Mouse (Mus musculus): ENCODE measurements around the gene Tyw3. TPM values are rescaled to one million over a fixed set of nuclear protein-coding genes. Genes with fewer than 3 reads are reported as not detected.
"Not testable (repeated sequence)": the region's sequence is repeated elsewhere in the genome, so short reads cannot be mapped to it uniquely, and the experiment has no call there.

The Tyw3 gene
- 11.1 and 11.5 TPM in 2 replicates for polyA plus RNA-seq (2015; fragmentation: Nextera tagmentation; extraction: Ambion mirVana)

GRCm38 (mm10) chr3:154596934-154597554 lies at the start of gene Tyw3:
Tyw3 (minus strand) TSS chr3:154597104.
- ATAC-seq (ENCODE audit: insufficient read depth, low FRiP score, low read depth), result peak; percentile 96
- Histone ChIP-seq H3K9ac (peak within 1 kb of the TSS; percentile 71), H3K4me3 (replicated peaks) (peak within 1 kb of the TSS; percentile 81), H3K4me2 (peak within 1 kb of the TSS; percentile 80), H3K9me3 (no peaks in the 10 kb centered on the region), H3K36me3 (peaks cover 8% of the 10 kb centered on the region; the same call in 1 of the 2 replicates), H3K27ac (peak within 1 kb of the TSS; percentile 94), H3K27me3 (replicated peaks) (no peaks in the 10 kb centered on the region), H3K4me1 (peaks cover 6% of the 10 kb centered on the region)
- WGBS, result under 1% methylated on average over 38 of the region's 38 CpGs

- no peaks in the 10 kb centered on the region for H3K9me3 ChIP-seq
- H3K27ac ChIP-seq, result no peak overlapping the region
- H3K4me2 ChIP-seq, result no peak overlapping the region
- H3K27me3 ChIP-seq (replicated peaks), result no peaks in the 10 kb centered on the region
- no peaks in the 10 kb centered on the region for H3K36me3 ChIP-seq
- 84% methylated on average over 5 of the region's 5 CpGs for WGBS
- no peak for ATAC-seq (ENCODE audit: insufficient read depth, low FRiP score, low read depth)
- H3K4me1 ChIP-seq, result no peaks in the 10 kb centered on the region
- H3K4me3 ChIP-seq (replicated peaks), result no peak overlapping the region
- H3K9ac ChIP-seq, result no peak overlapping the region
Measured at GRCm38 (mm10) chr3:154633091-154633490, 36.2 kb upstream of the Tyw3 start.

GRCm38 (mm10) chr3:154631281-154631680 lies 34.4 kb upstream of the Tyw3 start:
- not testable (repeated sequence) for H3K4me3 ChIP-seq (replicated peaks); H3K9ac ChIP-seq; H3K9me3 ChIP-seq; ATAC-seq (ENCODE audit: insufficient read depth, low FRiP score, low read depth); H3K4me1 ChIP-seq; H3K4me2 ChIP-seq; H3K27ac ChIP-seq; H3K27me3 ChIP-seq (replicated peaks); H3K36me3 ChIP-seq
- 81% methylated on average over 2 of the region's 2 CpGs for WGBS

GRCm38 (mm10) chr3:154628284-154628683 lies 31.4 kb upstream of the Tyw3 start:
- no peak overlapping the region for H3K27ac ChIP-seq
- no peaks in the 10 kb centered on the region for H3K36me3 ChIP-seq
- H3K4me3 ChIP-seq (replicated peaks), result no peak overlapping the region
- H3K4me1 ChIP-seq, result no peaks in the 10 kb centered on the region
- H3K9ac ChIP-seq, result no peak overlapping the region
- H3K9me3 ChIP-seq, result no peaks in the 10 kb centered on the region
- peak; percentile 56; the same call in 1 of the 2 replicates for ATAC-seq (ENCODE audit: insufficient read depth, low FRiP score, low read depth)
- H3K27me3 ChIP-seq (replicated peaks), result no peaks in the 10 kb centered on the region
- no peak overlapping the region for H3K4me2 ChIP-seq

GRCm38 (mm10) chr3:154616106-154616505 lies 19.2 kb upstream of the Tyw3 start:
- H3K36me3 ChIP-seq, result no peaks in the 10 kb centered on the region; the same call in 1 of the 2 replicates
- H3K4me2 ChIP-seq, result no peak overlapping the region
- H3K4me1 ChIP-seq, result no peaks in the 10 kb centered on the region
- ATAC-seq (ENCODE audit: insufficient read depth, low FRiP score, low read depth), result no peak
- no peak overlapping the region for H3K4me3 ChIP-seq (replicated peaks)
- H3K27ac ChIP-seq, result no peak overlapping the region
- WGBS, result 88% methylated on average over 4 of the region's 4 CpGs
- H3K27me3 ChIP-seq (replicated peaks), result no peaks in the 10 kb centered on the region
- no peaks in the 10 kb centered on the region for H3K9me3 ChIP-seq
- H3K9ac ChIP-seq, result no peak overlapping the region

GRCm38 (mm10) chr3:154615304-154615703 lies 18.4 kb upstream of the Tyw3 start:
- H3K27ac ChIP-seq, result no peak overlapping the region
- no peak overlapping the region for H3K4me2 ChIP-seq
- H3K9me3 ChIP-seq, result no peaks in the 10 kb centered on the region
- no peaks in the 10 kb centered on the region for H3K4me1 ChIP-seq
- H3K36me3 ChIP-seq, result no peaks in the 10 kb centered on the region; the same call in 1 of the 2 replicates
- ATAC-seq (ENCODE audit: insufficient read depth, low FRiP score, low read depth), result no peak
- WGBS, result 82% methylated on average over 7 of the region's 7 CpGs
- H3K27me3 ChIP-seq (replicated peaks), result no peaks in the 10 kb centered on the region
- no peak overlapping the region for H3K4me3 ChIP-seq (replicated peaks)
- no peak overlapping the region for H3K9ac ChIP-seq

GRCm38 (mm10) chr3:154614771-154615170 lies 17.9 kb upstream of the Tyw3 start:
- H3K9me3 ChIP-seq, result no peaks in the 10 kb centered on the region
- no peak overlapping the region for H3K9ac ChIP-seq
- H3K27me3 ChIP-seq (replicated peaks), result no peaks in the 10 kb centered on the region
- 90% methylated on average over 8 of the region's 8 CpGs for WGBS
- no peak overlapping the region for H3K4me2 ChIP-seq
- ATAC-seq (ENCODE audit: insufficient read depth, low FRiP score, low read depth), result no peak
- no peaks in the 10 kb centered on the region; the same call in 1 of the 2 replicates for H3K36me3 ChIP-seq
- H3K4me1 ChIP-seq, result no peaks in the 10 kb centered on the region
- H3K27ac ChIP-seq, result no peak overlapping the region
- no peak overlapping the region for H3K4me3 ChIP-seq (replicated peaks)

GRCm38 (mm10) chr3:154611888-154612287 lies 15.0 kb upstream of the Tyw3 start:
- H3K4me1 ChIP-seq, result no peaks in the 10 kb centered on the region
- H3K27ac ChIP-seq, result no peak overlapping the region
- no peaks in the 10 kb centered on the region for H3K27me3 ChIP-seq (replicated peaks)
- no peak for ATAC-seq (ENCODE audit: insufficient read depth, low FRiP score, low read depth)
- no peaks in the 10 kb centered on the region; the same call in 1 of the 2 replicates for H3K36me3 ChIP-seq
- H3K9ac ChIP-seq, result no peak overlapping the region
- H3K4me3 ChIP-seq (replicated peaks), result no peak overlapping the region
- no peak overlapping the region for H3K4me2 ChIP-seq
- no peaks in the 10 kb centered on the region for H3K9me3 ChIP-seq
- WGBS, result 81% methylated on average over 3 of the region's 3 CpGs

GRCm38 (mm10) chr3:154607896-154608295 lies 11.0 kb upstream of the Tyw3 start:
- H3K4me3 ChIP-seq (replicated peaks), result no peak overlapping the region
- no peak overlapping the region for H3K27ac ChIP-seq
- H3K9ac ChIP-seq, result no peak overlapping the region
- no peaks in the 10 kb centered on the region for H3K9me3 ChIP-seq
- no peak for ATAC-seq (ENCODE audit: insufficient read depth, low FRiP score, low read depth)
- H3K27me3 ChIP-seq (replicated peaks), result no peaks in the 10 kb centered on the region
- H3K4me1 ChIP-seq, result no peaks in the 10 kb centered on the region
- 64% methylated on average over 1 of the region's 1 CpGs for WGBS
- H3K4me2 ChIP-seq, result no peak overlapping the region
- H3K36me3 ChIP-seq, result no peaks in the 10 kb centered on the region

GRCm38 (mm10) chr3:154604871-154605270 lies 8.0 kb upstream of the Tyw3 start:
- Histone ChIP-seq H3K27ac (no peak overlapping the region), H3K4me1 (no peaks in the 10 kb centered on the region), H3K27me3 (replicated peaks) (no peaks in the 10 kb centered on the region), H3K9ac (no peak overlapping the region), H3K9me3 (no peaks in the 10 kb centered on the region), H3K4me2 (no peak overlapping the region), H3K36me3 (no peaks in the 10 kb centered on the region), H3K4me3 (replicated peaks) (no peak overlapping the region)
- ATAC-seq (ENCODE audit: insufficient read depth, low FRiP score, low read depth), result no peak
- WGBS, result 76% methylated on average over 5 of the region's 5 CpGs

GRCm38 (mm10) chr3:154602141-154602540 lies 5.2 kb upstream of the Tyw3 start:
- H3K4me1 ChIP-seq, result peaks cover 4% of the 10 kb centered on the region; the same call in 1 of the 2 replicates
- H3K4me3 ChIP-seq (replicated peaks), result no peak overlapping the region
- H3K27me3 ChIP-seq (replicated peaks), result no peaks in the 10 kb centered on the region
- H3K36me3 ChIP-seq, result no peaks in the 10 kb centered on the region
- no peak overlapping the region for H3K4me2 ChIP-seq
- H3K27ac ChIP-seq, result no peak overlapping the region
- ATAC-seq (ENCODE audit: insufficient read depth, low FRiP score, low read depth), result no peak
- no peaks in the 10 kb centered on the region for H3K9me3 ChIP-seq
- H3K9ac ChIP-seq, result no peak overlapping the region

- H3K4me1 ChIP-seq, result peaks cover 6% of the 10 kb centered on the region
- peak overlapping the region; percentile 94 for H3K27ac ChIP-seq
- H3K4me3 ChIP-seq (replicated peaks), result peak overlapping the region; percentile 81
- H3K36me3 ChIP-seq, result peaks cover 3% of the 10 kb centered on the region; the same call in 1 of the 2 replicates
- H3K9me3 ChIP-seq, result no peaks in the 10 kb centered on the region
- no peaks in the 10 kb centered on the region for H3K27me3 ChIP-seq (replicated peaks)
- peak overlapping the region; percentile 80 for H3K4me2 ChIP-seq
- peak; percentile 21; the same call in 1 of the 2 replicates for ATAC-seq (ENCODE audit: insufficient read depth, low FRiP score, low read depth)
- WGBS, result 29% methylated on average over 7 of the region's 7 CpGs
- H3K9ac ChIP-seq, result peak overlapping the region; percentile 71; the same call in 1 of the 2 replicates
Measured at GRCm38 (mm10) chr3:154597561-154597960, 657 bp upstream of the Tyw3 start.

Measured in stomach, embryonic 15.5 days (tissue).